Mouse (Mus musculus): ENCODE results near the gene Myof.

DNA sequence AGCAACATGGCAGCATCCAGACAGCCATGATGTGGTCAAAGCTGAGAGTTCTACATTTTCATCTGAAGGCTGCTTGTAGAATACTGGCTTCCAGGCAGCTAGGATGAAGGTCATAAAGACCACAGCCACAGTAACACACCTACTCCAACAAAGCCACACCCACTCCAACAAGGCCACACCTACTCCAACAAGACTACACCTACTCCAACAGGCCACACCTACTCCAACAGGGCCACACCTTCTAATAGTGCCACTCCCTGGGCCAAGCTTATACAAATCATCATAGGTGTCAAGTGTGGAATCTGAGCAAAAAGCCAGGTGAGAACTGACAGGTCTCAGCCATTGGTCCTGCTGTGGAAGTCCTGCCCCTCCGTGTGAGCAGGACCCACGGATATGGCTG is 152.4 kb downstream of the Myof start:
- TF ChIP-seq CTCF (IDR thresholded peaks at IDR 0.05; ENCODE audit: borderline replicate concordance, control insufficient read depth, extremely low read depth, insufficient read depth, low read length, poor library complexity) (no peak), POLR2A (IDR thresholded peaks at IDR 0.05; ENCODE audit: control insufficient read depth, extremely low read depth, insufficient read depth, low read length, poor library complexity) (no peak)
